Mouse (Mus musculus): Measurements from ENCODE around the gene Lax1. TPM values are rescaled to one million over a fixed set of nuclear protein-coding genes. Genes with fewer than 3 reads are reported as not detected.

Gene Lax1
- polyA plus RNA-seq (2016; fragmentation: Nextera tagmentation; extraction: Ambion mirVana), result 0.26 and 0.53 TPM in 2 replicates

GRCm38 (mm10) chr1:133689897-133690296, at the start of gene Lax1:
Lax1 (minus strand) TSS chr1:133690108.
- Histone ChIP-seq H3K27ac (peak within 1 kb of the TSS; percentile 16; the same call in 1 of the 2 replicates), H3K36me3 (no peaks in the 10 kb centered on the region), H3K4me1 (peaks cover 27% of the 10 kb centered on the region), H3K9me3 (no peaks in the 10 kb centered on the region), H3K4me3 (no peak within 1 kb of the TSS), H3K27me3 (ENCODE audit: insufficient read depth, poor library complexity, severe bottlenecking) (no peaks in the 10 kb centered on the region)
- 24% methylated on average over 6 of the region's 6 CpGs for WGBS
- no peak for DNase-seq (ENCODE audit: low spot score)

DNA sequence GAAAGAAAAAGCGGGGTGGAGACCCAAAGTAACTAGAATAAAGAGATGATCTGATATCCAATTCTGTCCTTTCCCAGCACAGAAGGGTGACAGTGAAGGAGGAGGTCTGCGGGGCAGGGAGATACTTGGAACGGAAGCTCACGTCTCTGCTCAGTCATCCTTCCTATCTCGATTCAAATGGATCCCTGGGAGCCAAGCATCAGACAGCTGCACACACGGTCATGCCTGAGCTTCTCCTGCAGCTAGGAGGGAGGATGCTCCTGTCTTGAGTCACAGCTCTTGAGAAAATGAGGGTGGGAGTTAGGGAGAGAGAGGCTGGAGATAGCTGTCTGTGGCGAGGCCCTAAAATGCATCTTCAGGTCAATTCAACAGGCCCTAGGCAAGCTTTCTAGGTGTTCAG, 46.8 kb upstream of the Lax1 start:
- 51% methylated on average over 7 of the region's 7 CpGs for WGBS
- H3K36me3 ChIP-seq, result peaks cover 61% of the 10 kb centered on the region
- peaks cover 29% of the 10 kb centered on the region for H3K27me3 ChIP-seq (ENCODE audit: insufficient read depth, poor library complexity, severe bottlenecking)
- DNase-seq (ENCODE audit: low spot score), result no peak
- H3K9me3 ChIP-seq, result no peaks in the 10 kb centered on the region
- no peak overlapping the region for H3K27ac ChIP-seq
- H3K4me1 ChIP-seq, result peaks cover 9% of the 10 kb centered on the region; the same call in 1 of the 2 replicates
- H3K4me3 ChIP-seq, result no peak overlapping the region

- WGBS, result 16% methylated on average over 17 of the region's 17 CpGs
- Histone ChIP-seq H3K36me3 (peaks cover 65% of the 10 kb centered on the region), H3K4me1 (peaks cover 9% of the 10 kb centered on the region; the same call in 1 of the 2 replicates), H3K4me3 (peak overlapping the region; percentile 40), H3K9me3 (no peaks in the 10 kb centered on the region), H3K27ac (peak overlapping the region; percentile 71; the same call in 1 of the 2 replicates), H3K27me3 (ENCODE audit: insufficient read depth, poor library complexity, severe bottlenecking) (peaks cover 27% of the 10 kb centered on the region)
- no peak for DNase-seq (ENCODE audit: low spot score)
Measured at GRCm38 (mm10) chr1:133735995-133736652, 46.2 kb upstream of the Lax1 start.

DNA sequence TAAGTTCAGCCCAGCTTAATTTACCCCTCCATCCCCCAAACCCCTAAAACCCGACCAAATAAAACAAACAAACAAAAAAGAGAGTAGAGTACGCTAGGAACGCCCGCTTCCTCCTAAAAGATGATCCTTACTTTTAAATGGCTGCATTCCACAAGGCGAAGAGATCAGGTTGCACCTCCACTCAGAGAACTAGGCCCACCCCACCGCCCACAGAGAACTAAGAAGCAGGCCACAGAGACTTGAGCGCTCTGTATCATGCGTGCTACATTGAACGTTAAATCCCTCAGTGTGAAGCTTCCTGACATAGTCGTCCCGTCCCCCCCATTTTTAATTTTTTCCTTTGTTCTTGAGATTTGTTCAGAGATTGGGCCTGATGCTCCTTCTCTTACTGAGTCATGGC, 42.9 kb upstream of the Lax1 start:
- Histone ChIP-seq H3K27ac (no peak overlapping the region), H3K4me3 (no peak overlapping the region), H3K36me3 (peaks cover 70% of the 10 kb centered on the region), H3K4me1 (peaks cover 9% of the 10 kb centered on the region; the same call in 1 of the 2 replicates), H3K9me3 (no peaks in the 10 kb centered on the region), H3K27me3 (ENCODE audit: insufficient read depth, poor library complexity, severe bottlenecking) (peaks cover 23% of the 10 kb centered on the region)
- 57% methylated on average over 11 of the region's 11 CpGs for WGBS
- no peak for DNase-seq (ENCODE audit: low spot score)

GRCm38 (mm10) chr1:133728339-133728738, 38.4 kb upstream of the Lax1 start:
- no peak for DNase-seq (ENCODE audit: low spot score)
- no peaks in the 10 kb centered on the region for H3K9me3 ChIP-seq
- no peak overlapping the region for H3K4me3 ChIP-seq
- no peaks in the 10 kb centered on the region for H3K27me3 ChIP-seq (ENCODE audit: insufficient read depth, poor library complexity, severe bottlenecking)
- no peak overlapping the region for H3K27ac ChIP-seq
- H3K4me1 ChIP-seq, result no peaks in the 10 kb centered on the region
- peaks cover 72% of the 10 kb centered on the region for H3K36me3 ChIP-seq
- WGBS, result 73% methylated on average over 7 of the region's 7 CpGs

DNA sequence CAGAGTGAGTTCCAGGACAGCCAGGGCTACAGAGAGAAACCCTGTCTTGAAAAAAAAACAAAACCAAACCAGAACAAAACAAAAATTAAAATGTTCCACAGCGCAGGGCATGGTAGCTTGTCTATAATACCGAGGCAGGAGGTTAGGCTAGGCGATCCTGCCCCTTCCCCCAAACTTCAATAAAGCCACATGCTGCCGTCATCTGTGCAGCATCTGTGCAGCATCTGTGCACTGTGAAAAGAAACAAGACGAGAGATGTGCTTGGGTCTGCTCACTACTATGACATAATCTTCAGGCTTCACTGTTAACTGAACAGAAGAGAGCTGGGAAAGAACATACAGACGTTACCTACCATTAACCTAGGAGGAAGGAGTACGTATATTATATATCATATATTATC, 30.4 kb upstream of the Lax1 start:
- Histone ChIP-seq H3K4me3 (no peak overlapping the region), H3K9me3 (no peaks in the 10 kb centered on the region), H3K27me3 (ENCODE audit: insufficient read depth, poor library complexity, severe bottlenecking) (no peaks in the 10 kb centered on the region), H3K27ac (no peak overlapping the region), H3K36me3 (peaks cover 57% of the 10 kb centered on the region), H3K4me1 (no peaks in the 10 kb centered on the region)
- no peak for DNase-seq (ENCODE audit: low spot score)
- 87% methylated on average over 7 of the region's 7 CpGs for WGBS

DNA sequence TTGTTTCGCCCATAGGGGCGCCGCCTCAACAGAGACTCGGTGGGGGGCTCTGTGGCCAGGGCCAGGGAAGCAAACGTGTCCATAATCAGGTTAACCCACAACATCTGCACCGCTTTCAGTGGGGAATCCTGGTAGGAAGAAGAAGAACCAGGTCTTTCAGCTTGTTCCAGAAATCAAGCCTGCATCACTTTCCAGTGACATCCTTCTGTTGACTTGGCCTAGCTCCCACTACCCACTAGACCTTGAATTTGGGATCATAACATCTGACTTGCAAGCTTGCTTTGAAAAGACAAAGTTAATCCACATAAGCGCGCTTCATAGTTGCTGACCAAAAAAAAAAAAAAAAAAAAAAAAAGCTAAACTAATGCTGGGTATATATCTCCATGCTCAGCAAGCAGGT, 28.9 kb upstream of the Lax1 start:
- H3K9me3 ChIP-seq, result no peaks in the 10 kb centered on the region
- H3K36me3 ChIP-seq, result peaks cover 58% of the 10 kb centered on the region
- 86% methylated on average over 8 of the region's 8 CpGs for WGBS

DNA sequence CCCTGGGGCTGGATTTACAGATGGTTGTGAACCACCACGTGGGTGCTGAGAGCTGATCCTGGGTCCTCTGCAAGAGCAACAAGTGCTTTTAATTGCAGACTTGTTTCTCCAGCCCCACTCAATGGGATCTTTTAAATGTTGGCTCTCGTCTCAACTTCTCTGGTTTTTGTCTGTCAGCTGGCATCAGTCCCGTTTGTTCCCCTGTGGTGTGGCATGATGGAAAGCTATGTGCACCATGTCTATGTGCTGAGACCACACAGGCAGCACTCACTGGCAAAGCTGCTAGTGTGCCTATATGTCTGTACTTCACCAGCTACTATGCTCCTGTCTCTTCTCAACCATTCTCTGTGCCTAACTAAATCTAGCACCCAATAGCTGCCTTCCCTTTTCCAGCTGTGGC, 28.4 kb upstream of the Lax1 start:
- Histone ChIP-seq H3K4me1 (no peaks in the 10 kb centered on the region; the same call in 1 of the 2 replicates), H3K27ac (no peak overlapping the region), H3K9me3 (no peaks in the 10 kb centered on the region), H3K36me3 (peaks cover 58% of the 10 kb centered on the region), H3K4me3 (no peak overlapping the region), H3K27me3 (ENCODE audit: insufficient read depth, poor library complexity, severe bottlenecking) (no peaks in the 10 kb centered on the region)
- no peak for DNase-seq (ENCODE audit: low spot score)
- 74% methylated on average over 3 of the region's 3 CpGs for WGBS

More for the DNA sequence above, 28.9 kb upstream of the Lax1 start:
- Histone ChIP-seq H3K27ac (no peak overlapping the region), H3K4me3 (no peak overlapping the region), H3K27me3 (ENCODE audit: insufficient read depth, poor library complexity, severe bottlenecking) (no peaks in the 10 kb centered on the region), H3K4me1 (no peaks in the 10 kb centered on the region; the same call in 1 of the 2 replicates)
- DNase-seq (ENCODE audit: low spot score), result no peak

DNA sequence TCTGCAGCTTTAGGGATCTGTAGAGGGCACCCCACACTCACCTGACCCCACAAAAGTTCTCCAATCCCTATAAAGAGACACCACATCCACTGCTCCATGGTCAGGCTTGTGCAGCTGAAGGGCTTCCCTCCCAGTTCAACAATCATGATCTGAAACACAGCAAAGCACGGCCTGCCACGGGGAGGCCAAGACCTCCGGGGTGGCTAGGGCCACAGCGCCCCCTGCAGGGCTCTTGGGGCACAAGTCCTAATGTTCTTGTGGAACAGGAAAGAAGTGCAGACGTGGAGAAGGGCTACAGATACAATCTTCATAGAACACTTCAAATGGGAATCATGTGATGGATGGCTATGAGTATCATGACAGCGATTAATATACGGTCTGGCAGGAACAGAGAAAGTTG, 26.6 kb upstream of the Lax1 start:
- WGBS, result 19% methylated on average over 7 of the region's 7 CpGs
- Histone ChIP-seq H3K27me3 (ENCODE audit: insufficient read depth, poor library complexity, severe bottlenecking) (no peaks in the 10 kb centered on the region), H3K27ac (no peak overlapping the region), H3K4me3 (no peak overlapping the region), H3K9me3 (no peaks in the 10 kb centered on the region), H3K4me1 (peaks cover 11% of the 10 kb centered on the region), H3K36me3 (peaks cover 59% of the 10 kb centered on the region)
- DNase-seq (ENCODE audit: low spot score), result no peak

GRCm38 (mm10) chr1:133715191-133715590, 25.3 kb upstream of the Lax1 start:
- H3K27me3 ChIP-seq (ENCODE audit: insufficient read depth, poor library complexity, severe bottlenecking), result no peaks in the 10 kb centered on the region
- H3K4me3 ChIP-seq, result no peak overlapping the region
- no peak for DNase-seq (ENCODE audit: low spot score)
- 71% methylated on average over 1 of the region's 1 CpGs for WGBS
- peaks cover 55% of the 10 kb centered on the region for H3K36me3 ChIP-seq
- peaks cover 12% of the 10 kb centered on the region for H3K4me1 ChIP-seq
- H3K27ac ChIP-seq, result no peak overlapping the region
- no peaks in the 10 kb centered on the region for H3K9me3 ChIP-seq

DNA sequence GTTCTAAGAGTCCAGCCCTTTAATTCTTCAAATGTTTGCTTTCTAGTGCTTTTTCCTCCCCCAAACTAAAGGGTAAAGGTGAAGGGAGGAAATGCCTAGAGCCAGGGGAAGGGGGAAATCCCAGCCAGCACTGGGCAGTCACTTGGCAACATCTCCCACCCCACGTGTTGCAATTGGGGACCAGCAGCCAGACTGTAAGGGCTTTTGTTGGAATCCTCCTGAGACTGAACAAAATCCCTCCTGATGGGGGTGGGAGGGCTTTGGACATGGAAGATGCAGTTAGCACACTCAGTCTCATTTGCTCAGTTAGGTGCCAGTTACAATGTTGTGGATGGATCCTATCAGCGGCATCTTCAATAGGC, 23.1 kb upstream of the Lax1 start:
- WGBS, result 42% methylated on average over 2 of the region's 2 CpGs
- no peak for DNase-seq (ENCODE audit: low spot score)

GRCm38 (mm10) chr1:133712288-133713008, 22.5 kb upstream of the Lax1 start:
- 67% methylated on average over 12 of the region's 12 CpGs for WGBS
- H3K9me3 ChIP-seq, result no peaks in the 10 kb centered on the region
- H3K4me1 ChIP-seq, result peaks cover 19% of the 10 kb centered on the region
- no peaks in the 10 kb centered on the region for H3K27me3 ChIP-seq (ENCODE audit: insufficient read depth, poor library complexity, severe bottlenecking)
- no peak overlapping the region for H3K4me3 ChIP-seq
- DNase-seq (ENCODE audit: low spot score), result no peak
- no peak overlapping the region for H3K27ac ChIP-seq
- H3K36me3 ChIP-seq, result peaks cover 51% of the 10 kb centered on the region

More for the DNA sequence above, 23.1 kb upstream of the Lax1 start:
- H3K36me3 ChIP-seq, result peaks cover 51% of the 10 kb centered on the region
- no peak overlapping the region for H3K4me3 ChIP-seq
- no peak overlapping the region for H3K27ac ChIP-seq
- no peaks in the 10 kb centered on the region for H3K27me3 ChIP-seq (ENCODE audit: insufficient read depth, poor library complexity, severe bottlenecking)
- peaks cover 19% of the 10 kb centered on the region for H3K4me1 ChIP-seq
- H3K9me3 ChIP-seq, result no peaks in the 10 kb centered on the region

GRCm38 (mm10) chr1:133711376-133711775, 21.5 kb upstream of the Lax1 start:
- Histone ChIP-seq H3K36me3 (peaks cover 46% of the 10 kb centered on the region), H3K9me3 (no peaks in the 10 kb centered on the region), H3K4me1 (peaks cover 19% of the 10 kb centered on the region), H3K27ac (no peak overlapping the region), H3K4me3 (no peak overlapping the region), H3K27me3 (ENCODE audit: insufficient read depth, poor library complexity, severe bottlenecking) (no peaks in the 10 kb centered on the region)
- DNase-seq (ENCODE audit: low spot score), result no peak
- 70% methylated on average over 6 of the region's 6 CpGs for WGBS
